Mouse (Mus musculus) liver, adult 10 weeks (tissue): ENCODE measurements around the gene Ndufv3. TPM values are rescaled to one million over a fixed set of nuclear protein-coding genes. Genes with fewer than 3 reads are reported as not detected.

Experiments used
- polyA plus RNA-seq: library from polyadenylated mRNA; stranded (reverse); fragments of 350-450 nt; fragmentation: Illumina TruSeq; extraction: RNeasy Lipid Tissue Mini Kit (QIAGEN cat#74804); gene quantifications from one replicate; pipeline ENCODE4 v1.2.3, GENCODE M21; 2014; ENCODE audit warnings: low read depth, low replicate concordance

Gene Ndufv3
- polyA plus RNA-seq = 64.9 TPM

GRCm38 (mm10) chr17:31519946-31520838 lies at the start of gene Ndufv3, which contains the start of gene Wdr4:
Gene Ndufv3, plus strand, starts transcription at chr17:31520115.
Gene Wdr4, minus strand, starts transcription at chr17:31519980.

GRCm38 (mm10) chr17:31564015-31564857 lies 44.3 kb downstream of the Ndufv3 start, which contains the start of gene Pknox1:
Gene Pknox1, plus strand, starts transcription at chr17:31564734.

Other genes with a start within 250 kb of the Ndufv3 start
- gene Rsph1, start 242.7 kb upstream of the Ndufv3 start, polyA plus RNA-seq = not detected
- 0.50 TPM for gene Slc37a1, start 233.3 kb upstream of the Ndufv3 start, polyA plus RNA-seq
- gene Pde9a, start 133.9 kb upstream of the Ndufv3 start, polyA plus RNA-seq = 15.3 TPM
- gene Wdr4, start 135 bp upstream of the Ndufv3 start, polyA plus RNA-seq = 3.0 TPM
- 3.3 TPM for gene Pknox1, start 44.6 kb downstream of the Ndufv3 start, polyA plus RNA-seq
- 75.4 TPM for gene Cbs, start 117.1 kb downstream of the Ndufv3 start, polyA plus RNA-seq
- gene U2af1, start 138.8 kb downstream of the Ndufv3 start, polyA plus RNA-seq = 50.9 TPM
- gene Cryaa, start 157.7 kb downstream of the Ndufv3 start, polyA plus RNA-seq = not detected